Mouse (Mus musculus): ENCODE results near the gene Cadps.

DNA sequence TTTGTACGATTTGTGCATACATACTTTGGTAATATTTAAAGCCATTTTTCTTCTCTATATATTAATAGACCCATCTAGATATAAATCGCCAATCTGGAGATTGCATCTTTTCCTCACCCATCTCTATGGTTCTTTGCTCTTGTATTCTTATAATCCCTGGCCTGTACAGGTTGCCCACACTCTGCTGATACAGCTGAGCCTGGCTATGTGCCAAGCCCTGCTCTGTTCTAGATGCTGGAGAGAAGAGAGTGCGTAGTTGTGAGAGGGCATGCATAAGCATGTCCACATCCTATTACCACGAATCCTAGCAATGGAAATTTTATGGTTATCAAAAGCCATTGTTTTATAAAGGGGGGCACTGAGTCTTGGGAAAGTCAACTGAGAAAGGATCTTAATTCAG is 360.7 kb downstream of the Cadps start:
- TF ChIP-seq CTCF (IDR thresholded peaks at IDR 0.05; ENCODE audit: extremely low read depth, insufficient read depth, low read length) (no peak), POLR2A (IDR thresholded peaks at IDR 0.05; ENCODE audit: extremely low read depth, insufficient read depth, low read length) (no peak)
